In the genomic region with DNA sequence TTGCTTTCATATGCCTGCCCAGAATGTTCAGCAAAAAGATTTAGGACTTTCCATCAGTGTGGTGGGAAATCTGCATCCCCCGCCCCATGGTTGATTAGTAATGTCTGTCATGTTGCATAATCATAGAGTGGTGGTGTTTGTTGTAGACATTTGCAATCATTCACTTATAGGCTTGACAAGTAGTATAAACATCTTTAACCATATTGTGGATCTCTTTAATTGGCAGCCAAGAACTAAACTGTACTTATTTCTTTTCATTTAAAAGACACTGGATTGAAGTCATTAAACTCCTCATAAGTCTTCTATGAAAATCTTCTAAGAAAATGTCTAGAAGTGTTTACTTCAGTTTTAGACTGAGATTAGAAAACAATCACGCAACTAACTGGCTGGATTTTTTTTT, we compare ENCODE assay signal across 19 mouse cellular contexts.
"Had no signal": no experiment of that assay in that cellular context is flagged by ENCODE, and none has a peak within 500 bp of the region (broad histone marks: within the 10 kb centered on the region; RNA-seq: fewer than 3 reads in every experiment).

No protein-coding gene starts in this region.

- ATAC-seq: liver, embryonic 12.5 days; midbrain, embryonic 16.5 days had no signal

- H3K9me3 ChIP-seq: liver, embryonic 12.5 days; midbrain, embryonic 10.5 days; midbrain, embryonic 12.5 days; neural tube, embryonic 13.5 days; neural tube, embryonic 15.5 days had no signal

- H3K36me3 ChIP-seq: liver, embryonic 12.5 days; midbrain, embryonic 10.5 days; midbrain, embryonic 12.5 days; neural tube, embryonic 13.5 days; neural tube, embryonic 15.5 days had no signal

- H3K4me3 ChIP-seq: liver, embryonic 12.5 days; midbrain, embryonic 10.5 days; midbrain, embryonic 12.5 days; myocyte; neural tube, embryonic 13.5 days; neural tube, embryonic 15.5 days had no signal

- H3K27me3 ChIP-seq: liver, embryonic 12.5 days; midbrain, embryonic 12.5 days; neural tube, embryonic 13.5 days; neural tube, embryonic 15.5 days had no signal

- H3K9ac ChIP-seq: liver, embryonic 12.5 days; liver, embryonic 14.5 days; midbrain, embryonic 12.5 days; neural tube, embryonic 13.5 days; neural tube, embryonic 15.5 days had no signal

- H3K4me1 ChIP-seq: liver, embryonic 12.5 days; midbrain, embryonic 12.5 days; neural tube, embryonic 13.5 days; neural tube, embryonic 15.5 days had no signal

- DNase-seq: lung, postnatal 14 days; lung, postnatal 36 days; midbrain, embryonic 14.5 days; retina, postnatal 1 day; right cerebral cortex, adult 18-20 months; right cerebral cortex, postnatal 25 days; right cerebral cortex, postnatal 4 days; spleen, adult 18-20 months; thymus, adult 18-20 months; thymus, postnatal 14 days; thymus, postnatal 36 days had no signal

- H3K27ac ChIP-seq: liver, embryonic 12.5 days; liver, embryonic 14.5 days; midbrain, embryonic 10.5 days; midbrain, embryonic 12.5 days; neural tube, embryonic 13.5 days; neural tube, embryonic 15.5 days had no signal

- H3K4me2 ChIP-seq: liver, embryonic 12.5 days; midbrain, embryonic 12.5 days; neural tube, embryonic 13.5 days; neural tube, embryonic 15.5 days had no signal
